Mouse (Mus musculus): Measurements from ENCODE around the gene Bahcc1.
A peak's percentile ranks its signal among the peaks of the same experiment; 100 is the strongest.

Bahcc1 gene

DNA sequence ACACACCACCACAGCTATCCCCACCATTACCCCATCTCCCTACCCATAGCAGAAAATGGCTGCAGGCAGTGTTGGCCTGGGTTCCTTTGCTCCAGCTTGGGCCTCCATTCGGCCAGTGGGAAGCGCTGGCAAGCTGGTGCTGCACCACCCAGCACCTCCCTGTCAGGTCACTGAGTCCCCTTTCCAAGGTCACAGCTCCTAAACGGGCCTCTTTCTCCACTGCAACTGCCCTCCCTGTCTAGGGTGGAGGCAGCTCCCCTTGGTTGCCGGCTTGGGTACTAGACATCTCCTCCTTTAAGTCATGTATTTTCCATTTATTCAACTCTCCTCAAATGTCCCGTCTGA, 71.6 kb downstream of the Bahcc1 start:
- Histone ChIP-seq H3K4me3 (replicated peaks; ENCODE audit: low read length) (peak overlapping the region; percentile 74), H3K4me1 (replicated peaks; ENCODE audit: low read depth, low read length) (peaks cover 52% of the 10 kb centered on the region), H3K27me3 (ENCODE audit: insufficient read depth, low read length) (peaks cover 84% of the 10 kb centered on the region), H3K9me3 (ENCODE audit: low read length) (no peaks in the 10 kb centered on the region), H3K36me3 (ENCODE audit: insufficient read depth, low read length) (no peaks in the 10 kb centered on the region)
- TF ChIP-seq CTCF (conservative IDR thresholded peaks at IDR 0.05; ENCODE audit: low read length) (no peak), NANOG (IDR thresholded peaks at IDR 0.05; ENCODE audit: borderline replicate concordance, low read length) (no peak), POU5F1 (IDR thresholded peaks at IDR 0.05; ENCODE audit: borderline replicate concordance, low read length) (no peak)

DNA sequence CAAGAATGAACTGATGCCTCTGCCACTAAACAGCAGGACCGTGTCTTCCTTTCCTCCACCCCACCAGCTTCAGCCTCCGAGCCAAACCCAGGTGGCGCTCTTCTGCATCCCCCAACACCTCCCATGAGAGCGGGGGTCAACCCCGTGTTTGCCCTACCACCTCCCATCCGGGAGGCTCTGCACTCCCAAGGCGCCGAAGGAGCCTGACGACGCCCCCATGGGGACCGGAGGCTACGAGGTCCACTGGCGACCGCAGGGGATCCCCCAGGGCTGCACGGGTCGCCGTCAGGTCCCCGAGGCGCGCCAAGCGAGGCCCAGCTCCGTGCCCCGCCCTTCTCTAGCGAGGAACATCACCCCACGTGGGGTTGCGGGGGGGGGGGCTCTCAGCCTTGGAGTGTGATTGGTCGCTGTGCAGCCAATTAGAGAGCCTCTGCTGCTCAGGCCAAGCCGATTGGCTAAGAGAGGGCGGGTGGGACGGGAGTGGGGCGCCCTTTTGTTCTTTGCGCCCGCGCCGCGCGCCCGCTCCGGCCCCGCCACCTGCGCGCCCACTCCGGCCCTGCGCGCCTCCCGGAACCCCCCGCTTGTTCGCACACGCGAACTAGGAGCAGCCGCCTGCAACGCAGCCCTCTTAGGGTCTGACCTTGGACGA, 72.3 kb downstream of the Bahcc1 start:
- TF ChIP-seq CTCF (conservative IDR thresholded peaks at IDR 0.05; ENCODE audit: low read length) (0 out of 2 replicates have a peak, but pooled peaks have one; percentile 14), POU5F1 (IDR thresholded peaks at IDR 0.05; ENCODE audit: borderline replicate concordance, low read length) (no peak)
- peaks cover 52% of the 10 kb centered on the region for H3K4me1 ChIP-seq (replicated peaks; ENCODE audit: low read depth, low read length)
- H3K36me3 ChIP-seq (ENCODE audit: insufficient read depth, low read length) = no peaks in the 10 kb centered on the region
- peaks cover 79% of the 10 kb centered on the region for H3K27me3 ChIP-seq (ENCODE audit: insufficient read depth, low read length)
- H3K9me3 ChIP-seq (ENCODE audit: low read length) = no peaks in the 10 kb centered on the region
- H3K4me3 ChIP-seq (replicated peaks; ENCODE audit: low read length) = peak overlapping the region; percentile 74

DNA sequence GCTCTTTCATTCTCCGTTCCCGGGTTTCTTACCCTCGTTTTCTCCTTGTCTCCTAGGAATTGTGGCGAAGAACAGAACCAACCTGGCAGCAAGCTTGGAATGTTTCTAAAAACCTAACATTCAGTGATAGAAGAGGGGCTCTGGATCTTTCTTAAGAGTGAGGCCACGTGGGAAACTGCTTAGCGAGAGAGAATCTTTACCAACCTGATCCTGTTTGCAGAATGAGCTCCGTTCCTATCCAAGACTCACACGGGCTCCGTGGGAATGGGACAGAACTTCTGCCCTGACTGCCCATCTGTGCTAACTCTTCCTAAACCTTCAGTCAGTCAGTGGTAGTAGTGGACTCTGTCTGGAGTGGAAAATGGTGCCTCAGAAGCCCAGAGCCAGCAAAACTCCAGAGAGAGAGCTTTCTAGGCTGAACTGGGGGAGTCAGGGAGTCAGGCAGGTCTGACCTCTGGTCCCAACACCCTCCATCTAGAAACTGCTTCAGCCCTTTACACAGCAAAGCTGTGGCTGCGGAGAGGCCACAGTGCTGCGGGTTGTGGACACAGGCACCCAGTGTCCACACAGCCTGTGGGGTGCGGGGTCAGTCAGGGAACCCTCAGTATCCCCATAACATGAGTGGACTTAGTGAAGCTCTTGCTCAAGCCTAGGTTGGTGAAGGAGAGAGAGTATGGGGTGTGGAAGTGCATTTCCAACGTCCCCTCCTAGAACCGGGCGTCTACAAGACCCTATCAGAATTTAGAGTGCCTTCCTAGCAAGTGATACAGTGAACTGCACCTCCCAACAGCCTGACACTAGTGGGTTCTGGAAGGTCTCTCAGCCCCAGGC, 73.0 kb downstream of the Bahcc1 start:
- H3K4me1 ChIP-seq (replicated peaks; ENCODE audit: low read depth, low read length) = peaks cover 57% of the 10 kb centered on the region
- TF ChIP-seq POU5F1 (IDR thresholded peaks at IDR 0.05; ENCODE audit: borderline replicate concordance, low read length) = no peak
- no peak for TF ChIP-seq CTCF (conservative IDR thresholded peaks at IDR 0.05; ENCODE audit: low read length)
- H3K4me3 ChIP-seq (replicated peaks; ENCODE audit: low read length) = peak overlapping the region; percentile 74
- no peaks in the 10 kb centered on the region for H3K36me3 ChIP-seq (ENCODE audit: insufficient read depth, low read length)
- H3K9me3 ChIP-seq (ENCODE audit: low read length) = no peaks in the 10 kb centered on the region
- peaks cover 80% of the 10 kb centered on the region for H3K27me3 ChIP-seq (ENCODE audit: insufficient read depth, low read length)

DNA sequence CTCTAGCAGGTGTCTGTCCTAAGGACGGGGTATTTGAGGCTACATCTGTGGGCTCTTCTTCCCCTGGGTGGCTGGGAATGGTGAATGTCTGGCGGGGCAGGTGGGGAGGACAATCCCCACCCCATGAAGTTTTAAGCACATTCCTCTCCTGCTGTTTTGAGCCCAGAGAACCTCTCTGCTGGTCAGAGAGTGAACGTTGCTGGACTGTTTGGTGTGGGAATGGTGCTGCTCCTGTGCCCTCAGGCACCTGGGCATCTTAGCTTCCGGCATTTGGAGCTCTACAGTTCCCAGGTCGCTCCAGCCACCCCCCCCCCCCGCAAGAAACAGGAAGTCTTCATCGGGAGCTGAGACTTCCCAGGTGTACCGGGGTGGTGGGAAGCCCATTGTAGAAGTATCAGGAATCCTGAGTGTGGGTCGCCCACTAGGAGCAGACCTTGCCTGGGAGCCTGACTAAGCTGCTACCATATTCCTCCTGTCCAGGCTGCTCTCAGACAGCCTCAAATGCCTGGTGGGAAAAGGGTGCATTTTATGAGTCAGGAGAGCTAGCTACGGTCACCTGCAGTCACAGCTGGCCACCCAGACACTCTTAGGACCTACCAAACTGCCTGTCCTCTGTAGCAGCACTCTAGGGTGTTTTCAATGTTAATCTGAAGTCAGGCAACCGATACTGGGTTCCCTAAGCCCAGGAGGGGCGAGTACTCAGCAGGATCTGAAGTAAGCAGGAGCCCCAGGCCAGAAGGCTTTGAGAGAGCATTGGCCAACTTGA, 73.8 kb downstream of the Bahcc1 start:
- H3K27me3 ChIP-seq (ENCODE audit: insufficient read depth, low read length) = peaks cover 74% of the 10 kb centered on the region
- no peaks in the 10 kb centered on the region for H3K9me3 ChIP-seq (ENCODE audit: low read length)
- H3K4me3 ChIP-seq (replicated peaks; ENCODE audit: low read length) = 0 out of 2 replicates have a peak overlapping the region, but pooled peaks have one; percentile 74
- peaks cover 59% of the 10 kb centered on the region for H3K4me1 ChIP-seq (replicated peaks; ENCODE audit: low read depth, low read length)
- H3K36me3 ChIP-seq (ENCODE audit: insufficient read depth, low read length) = no peaks in the 10 kb centered on the region
- TF ChIP-seq NANOG (IDR thresholded peaks at IDR 0.05; ENCODE audit: borderline replicate concordance, low read length) = no peak
- TF ChIP-seq CTCF (conservative IDR thresholded peaks at IDR 0.05; ENCODE audit: low read length) = no peak
- TF ChIP-seq POU5F1 (IDR thresholded peaks at IDR 0.05; ENCODE audit: borderline replicate concordance, low read length) = no peak

DNA sequence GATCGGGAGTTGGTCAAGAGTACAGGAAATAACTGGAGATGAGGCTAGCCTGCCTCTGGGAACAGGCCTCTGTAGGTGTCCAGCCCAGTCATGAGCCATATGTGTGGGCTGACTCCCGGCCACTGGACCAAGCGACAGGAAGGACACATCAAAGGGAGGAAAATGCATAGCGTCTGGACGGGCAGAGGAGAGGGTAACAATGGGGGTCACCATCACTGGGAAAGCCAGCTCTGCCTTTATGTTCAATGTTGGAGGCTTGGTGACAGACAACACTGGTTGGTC, 74.3 kb downstream of the Bahcc1 start:
- no peaks in the 10 kb centered on the region for H3K36me3 ChIP-seq (ENCODE audit: insufficient read depth, low read length)
- no peak overlapping the region for H3K4me3 ChIP-seq (replicated peaks; ENCODE audit: low read length)
- H3K27me3 ChIP-seq (ENCODE audit: insufficient read depth, low read length) = peaks cover 69% of the 10 kb centered on the region
- peaks cover 64% of the 10 kb centered on the region for H3K4me1 ChIP-seq (replicated peaks; ENCODE audit: low read depth, low read length)
- TF ChIP-seq POU5F1 (IDR thresholded peaks at IDR 0.05; ENCODE audit: borderline replicate concordance, low read length) = no peak
- TF ChIP-seq NANOG (IDR thresholded peaks at IDR 0.05; ENCODE audit: borderline replicate concordance, low read length) = no peak
- no peak for TF ChIP-seq CTCF (conservative IDR thresholded peaks at IDR 0.05; ENCODE audit: low read length)
- H3K9me3 ChIP-seq (ENCODE audit: low read length) = no peaks in the 10 kb centered on the region

DNA sequence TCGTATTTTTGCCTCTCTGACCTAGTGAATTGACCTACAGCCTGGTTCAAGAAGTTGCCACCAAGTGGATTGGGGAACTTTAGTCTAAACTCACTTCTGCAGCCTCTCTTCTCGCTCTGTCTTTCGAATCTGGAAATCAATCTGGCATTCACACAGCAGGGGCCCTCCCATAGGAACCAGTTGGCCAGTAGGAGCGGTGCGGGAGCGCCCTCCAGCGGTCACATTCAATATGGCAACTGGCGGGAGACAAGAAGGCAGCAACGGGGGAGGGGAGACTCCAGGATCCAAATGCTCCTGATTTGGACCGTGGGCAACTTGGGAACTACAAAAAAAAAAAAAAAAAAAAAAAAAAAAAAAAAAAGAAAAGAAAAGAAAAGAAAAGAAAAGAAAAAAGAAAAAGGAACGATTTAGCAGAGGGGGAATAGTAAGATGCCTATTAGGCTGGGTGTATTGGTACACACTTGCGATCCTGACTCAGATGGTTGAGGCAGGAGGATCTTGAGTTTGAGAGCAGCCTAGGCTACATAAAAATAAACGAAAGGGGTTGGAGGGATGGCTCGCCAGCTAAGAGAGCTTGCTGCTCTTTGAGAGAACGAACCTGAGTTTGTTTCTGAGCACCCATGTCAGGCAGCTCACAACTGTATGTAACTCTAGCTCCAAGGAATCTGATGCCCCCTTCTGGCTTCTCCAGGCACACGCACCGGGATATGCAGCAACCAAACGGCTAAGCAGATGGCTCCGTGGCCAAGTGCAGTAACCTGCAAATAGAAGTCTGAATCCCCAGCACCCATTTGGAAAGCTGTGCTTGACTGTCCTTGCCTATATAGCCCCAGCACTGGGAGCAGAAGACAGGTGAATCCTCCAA, 75.1 kb downstream of the Bahcc1 start:
- no peak overlapping the region for H3K4me3 ChIP-seq (replicated peaks; ENCODE audit: low read length)
- H3K4me1 ChIP-seq (replicated peaks; ENCODE audit: low read depth, low read length) = peaks cover 66% of the 10 kb centered on the region
- H3K27me3 ChIP-seq (ENCODE audit: insufficient read depth, low read length) = peaks cover 65% of the 10 kb centered on the region
- H3K9me3 ChIP-seq (ENCODE audit: low read length) = peaks cover 4% of the 10 kb centered on the region; the same call in 1 of the 2 replicates
- no peaks in the 10 kb centered on the region for H3K36me3 ChIP-seq (ENCODE audit: insufficient read depth, low read length)
- TF ChIP-seq CTCF (conservative IDR thresholded peaks at IDR 0.05; ENCODE audit: low read length) (peak; percentile 74), NANOG (IDR thresholded peaks at IDR 0.05; ENCODE audit: borderline replicate concordance, low read length) (no peak), POU5F1 (IDR thresholded peaks at IDR 0.05; ENCODE audit: borderline replicate concordance, low read length) (no peak)

DNA sequence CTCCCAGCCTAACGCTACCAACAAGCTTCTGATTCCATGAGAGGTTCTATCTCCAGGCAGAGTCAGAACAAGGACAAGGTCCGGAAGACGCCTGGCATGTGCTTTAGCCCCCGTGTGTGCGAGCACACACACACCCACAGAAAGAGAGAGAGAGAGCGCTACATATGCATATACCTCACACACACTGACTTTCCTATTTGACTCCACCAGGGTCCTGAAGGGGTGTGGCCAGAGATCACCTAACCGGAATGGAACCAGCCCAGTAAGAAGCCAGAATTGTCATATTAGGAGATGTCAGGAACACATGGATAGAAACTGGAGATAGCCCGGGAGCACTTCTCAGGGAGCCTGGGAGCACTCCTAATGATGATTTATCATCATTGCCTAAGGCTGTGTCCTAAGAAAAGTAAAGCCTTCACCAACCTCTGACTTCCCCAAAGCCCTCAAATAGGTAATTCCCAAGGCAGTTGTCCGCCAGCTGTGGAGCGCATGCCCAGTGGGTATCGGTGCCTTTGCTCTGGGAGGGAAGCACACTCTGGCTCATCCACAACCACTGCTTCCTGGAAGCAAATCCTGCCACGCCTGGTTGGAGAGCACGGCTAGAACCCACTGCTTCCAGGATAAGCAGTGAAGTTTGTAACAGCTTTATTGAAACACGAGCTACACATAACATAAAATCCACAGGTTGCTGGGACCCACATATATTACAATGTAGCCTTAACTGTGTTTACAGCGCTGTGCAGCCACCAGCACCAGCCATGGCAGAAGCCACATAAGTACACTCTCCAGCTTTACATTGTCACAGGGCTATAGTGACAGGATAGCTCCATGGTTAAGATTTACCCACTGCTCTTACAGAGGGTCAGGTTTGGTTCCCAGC, 75.9 kb downstream of the Bahcc1 start:
- Histone ChIP-seq H3K27me3 (ENCODE audit: insufficient read depth, low read length) (peaks cover 56% of the 10 kb centered on the region), H3K36me3 (ENCODE audit: insufficient read depth, low read length) (no peaks in the 10 kb centered on the region), H3K4me1 (replicated peaks; ENCODE audit: low read depth, low read length) (peaks cover 60% of the 10 kb centered on the region), H3K4me3 (replicated peaks; ENCODE audit: low read length) (no peak overlapping the region), H3K9me3 (ENCODE audit: low read length) (peaks cover 13% of the 10 kb centered on the region)
- TF ChIP-seq NANOG (IDR thresholded peaks at IDR 0.05; ENCODE audit: borderline replicate concordance, low read length) (no peak), CTCF (conservative IDR thresholded peaks at IDR 0.05; ENCODE audit: low read length) (no peak), POU5F1 (IDR thresholded peaks at IDR 0.05; ENCODE audit: borderline replicate concordance, low read length) (no peak)

All from E14TG2a.4 (cell line).